Mouse (Mus musculus): ENCODE data around the gene Actrt3. TPM values are rescaled to one million over a fixed set of nuclear protein-coding genes. Genes with fewer than 3 reads are reported as not detected.

The Actrt3 gene
- not detected for polyA plus RNA-seq (2014; fragmentation: Illumina TruSeq; extraction: RNeasy Lipid Tissue Mini Kit (QIAGEN cat#74804); ENCODE audit: low replicate concordance)

GRCm38 (mm10) chr3:30599711-30600545, at the start of gene Actrt3:
Gene Actrt3, minus strand, starts transcription at chr3:30599939.

GRCm38 (mm10) chr3:30647440-30648090, 47.8 kb upstream of the Actrt3 start, which contains the start of gene Lrrc34:
Gene Lrrc34, minus strand, starts transcription at chr3:30647869.

GRCm38 (mm10) chr3:30644207-30644606, 44.5 kb upstream of the Actrt3 start, which contains the start of gene Lrriq4:
Gene Lrriq4, plus strand, starts transcription at chr3:30644507.

GRCm38 (mm10) chr3:30602065-30602739, 2.5 kb upstream of the Actrt3 start, which contains the start of gene Mynn:
Gene Mynn, plus strand, starts transcription at chr3:30602065.

GRCm38 (mm10) chr3:30547908-30548307, 51.8 kb downstream of the Actrt3 start, which contains the start of gene Mecom:
Gene Mecom, minus strand, starts transcription at chr3:30548008.

Other genes starting within 250 kb of the Actrt3 start
- gene Mecom, start 51.9 kb downstream of the Actrt3 start, polyA plus RNA-seq (2014; fragmentation: Illumina TruSeq; extraction: RNeasy Lipid Tissue Mini Kit (QIAGEN cat#74804); ENCODE audit: low replicate concordance), result 9.6 TPM
- gene Mynn, start 2.1 kb upstream of the Actrt3 start, polyA plus RNA-seq (2014; fragmentation: Illumina TruSeq; extraction: RNeasy Lipid Tissue Mini Kit (QIAGEN cat#74804); ENCODE audit: low replicate concordance), result 38.2 TPM
- not detected for gene Lrriq4, start 44.6 kb upstream of the Actrt3 start, polyA plus RNA-seq (2014; fragmentation: Illumina TruSeq; extraction: RNeasy Lipid Tissue Mini Kit (QIAGEN cat#74804); ENCODE audit: low replicate concordance)
- 0.30 TPM for gene Lrrc34, start 47.9 kb upstream of the Actrt3 start, polyA plus RNA-seq (2014; fragmentation: Illumina TruSeq; extraction: RNeasy Lipid Tissue Mini Kit (QIAGEN cat#74804); ENCODE audit: low replicate concordance)
- 3.5 TPM for gene Lrrc31, start 99.9 kb upstream of the Actrt3 start, polyA plus RNA-seq (2014; fragmentation: Illumina TruSeq; extraction: RNeasy Lipid Tissue Mini Kit (QIAGEN cat#74804); ENCODE audit: low replicate concordance)
- gene Samd7, start 146.4 kb upstream of the Actrt3 start, polyA plus RNA-seq (2014; fragmentation: Illumina TruSeq; extraction: RNeasy Lipid Tissue Mini Kit (QIAGEN cat#74804); ENCODE audit: low replicate concordance), result not detected
- gene Sec62, start 192.9 kb upstream of the Actrt3 start, polyA plus RNA-seq (2014; fragmentation: Illumina TruSeq; extraction: RNeasy Lipid Tissue Mini Kit (QIAGEN cat#74804); ENCODE audit: low replicate concordance), result 160 TPM